Mouse (Mus musculus) ES-Bruce4 (cell line): ENCODE results near the gene Fgfr2.

Experiments used
- CTCF ChIP-seq: IDR thresholded peaks from one replicate; pipeline ENCODE4 v1.8.1; 2011; ENCODE audit warnings: low read depth, low read length
- EP300 ChIP-seq: IDR thresholded peaks from 2 replicates; pipeline ENCODE4 v1.6.1; 2011; ENCODE audit warnings: low read depth, low read length; ENCODE audit not compliant: insufficient read depth
- POLR2A ChIP-seq: IDR thresholded peaks from one replicate; pipeline ENCODE4 v1.8.1; 2011; ENCODE audit warnings: low read length; ENCODE audit not compliant: insufficient read depth

GRCm38 (mm10) chr7:130570472-130570871 is 2552.7 kb downstream of the Fgfr2 start:
- TF ChIP-seq CTCF (no peak), POLR2A (no peak), EP300 (no peak)
